Mouse (Mus musculus) liver, adult 2 months (tissue): ENCODE measurements at regions not wholly inside any gene's neighbourhood (a gene's known extent, or its start where the extent isn't known, plus 50 kb on each side); places are given as distances from the start of the nearest gene placed in this dataset.

Source experiments
- CTCF ChIP-seq: fragments of 200-500 bp; IDR thresholded peaks from 2 replicates; pipeline ENCODE4 v1.5.1; 2011; ENCODE audit warnings: low read depth, low read length, control low read depth
- POLR2A ChIP-seq: fragments of 200-500 bp; IDR thresholded peaks from 2 replicates; pipeline ENCODE4 v1.6.1; 2011; ENCODE audit warnings: low read length, control low read depth; ENCODE audit not compliant: insufficient read depth; ENCODE audit errors: extremely low read depth

GRCm38 (mm10) chr4:105704271-105704670, 85.4 kb upstream of the Gm12728 start:
- TF ChIP-seq CTCF (no peak), POLR2A (no peak)
